Mouse (Mus musculus) c-Kit-negative CD71-positive TER-119-positive erythroid progenitor cells, embryonic 14.5 days (primary cell): ENCODE measurements around the gene Kif7.

Experiments
- DNase-seq: peaks from one replicate; pipeline ENCODE4 v3.0.0-alpha.2; 2013; ENCODE audit warnings: low read depth, low spot score

The Kif7 gene

DNA sequence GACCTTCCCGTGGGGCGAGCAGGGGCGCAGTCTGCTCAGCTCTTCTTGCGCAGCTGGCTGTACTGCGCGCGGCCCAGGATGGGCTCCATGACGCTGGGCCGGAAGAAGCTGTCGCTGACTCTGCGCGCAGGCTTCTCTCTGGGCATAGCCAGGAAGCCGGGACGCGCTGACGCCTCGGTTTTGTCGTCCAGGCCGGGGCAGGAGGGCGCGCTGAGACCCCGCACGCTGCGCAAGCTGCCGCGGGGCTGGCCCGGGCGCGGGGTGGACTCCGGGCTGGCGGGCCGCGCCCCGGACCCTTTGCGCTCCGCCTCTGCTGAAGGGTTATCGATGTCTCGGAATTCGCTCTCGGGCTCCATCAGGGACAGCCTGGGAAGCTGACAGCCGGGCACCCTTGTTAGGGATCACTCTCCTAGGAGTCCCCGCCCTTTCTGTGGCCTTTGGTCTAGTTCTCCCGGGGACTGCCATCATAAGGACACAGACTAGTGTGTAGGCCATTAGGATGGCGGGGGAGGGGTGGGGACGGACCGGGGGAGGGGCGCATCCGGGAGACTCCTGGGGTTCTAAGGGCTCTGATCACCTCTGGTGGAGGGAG is 6.0 kb upstream of the Kif7 start:
- no peak for DNase-seq

GRCm38 (mm10) chr7:79710831-79711230 is 4.7 kb downstream of the Kif7 start:
- DNase-seq, result no peak

- DNase-seq, result no peak
These were observed 5.4 kb downstream of the Kif7 start for GRCm38 (mm10) chr7:79710130-79710607.

- DNase-seq, result no peak
These were observed 10.3 kb downstream of the Kif7 start for GRCm38 (mm10) chr7:79705210-79705609.

DNA sequence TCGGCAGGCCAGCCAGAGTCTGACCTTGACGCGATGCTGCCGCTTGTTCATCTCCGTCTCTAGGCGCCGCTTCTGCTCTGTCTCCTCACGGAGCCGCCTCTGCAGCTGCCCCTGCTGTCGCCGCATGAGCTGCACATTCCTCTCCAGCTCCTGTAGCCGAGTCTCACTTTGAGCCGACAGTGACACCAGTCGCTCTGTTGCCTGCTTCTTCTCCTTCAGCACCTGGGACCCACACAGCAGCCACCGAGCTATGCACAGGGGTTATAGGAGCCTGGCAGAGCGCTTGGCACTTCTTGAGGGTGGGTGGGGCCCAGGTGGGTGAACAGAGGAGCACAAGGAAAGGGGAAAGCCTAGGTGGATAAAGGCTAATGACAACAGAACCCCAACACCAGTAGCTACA is 12.8 kb downstream of the Kif7 start:
- no peak for DNase-seq

DNA sequence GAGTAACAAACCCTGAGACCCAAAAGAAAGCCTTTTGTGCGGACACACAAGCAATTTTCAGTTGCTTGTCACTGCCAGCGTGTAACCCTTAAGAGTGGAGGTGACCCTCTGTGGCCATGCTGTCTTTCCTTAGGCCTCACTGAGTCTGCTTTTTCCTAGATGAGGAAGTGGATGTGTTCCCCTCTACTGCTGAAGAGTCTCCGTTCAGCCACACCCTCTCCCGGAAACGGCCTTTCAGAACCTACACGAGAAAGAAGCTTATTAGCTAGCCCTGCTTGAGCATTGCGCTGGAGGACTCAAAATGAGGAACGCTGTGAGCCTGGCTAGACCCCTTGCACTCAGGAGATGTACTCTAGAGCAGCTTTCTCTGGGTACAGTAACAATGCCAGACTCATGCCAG is 19.0 kb downstream of the Kif7 start:
- no peak for DNase-seq

GRCm38 (mm10) chr7:79680231-79680630 is 35.3 kb downstream of the Kif7 start:
- DNase-seq, result no peak

DNA sequence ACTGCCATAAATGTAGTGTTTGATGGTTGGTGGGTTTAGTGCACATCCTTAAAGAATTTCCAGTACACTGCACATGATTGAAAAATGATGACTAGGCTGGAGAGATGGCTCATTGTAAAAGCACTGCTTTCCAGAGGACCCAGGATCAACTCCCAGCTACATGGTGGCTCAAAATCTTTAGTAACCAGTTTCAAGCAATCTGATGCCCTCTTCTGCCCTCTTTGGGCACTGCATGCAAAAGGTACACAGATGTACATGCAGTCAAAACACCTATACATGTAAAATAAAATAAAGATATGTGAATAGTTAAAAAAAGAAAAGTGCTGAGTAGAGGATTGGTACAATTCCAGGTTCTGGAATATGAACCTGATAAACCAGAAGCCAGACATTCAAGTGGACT is 36.3 kb downstream of the Kif7 start:
- no peak for DNase-seq

- DNase-seq, result no peak
These were observed 44.5 kb downstream of the Kif7 start for GRCm38 (mm10) chr7:79670900-79671604.

GRCm38 (mm10) chr7:79666690-79667089 is 48.8 kb downstream of the Kif7 start:
- no peak for DNase-seq

GRCm38 (mm10) chr7:79661253-79661890 is 54.1 kb downstream of the Kif7 start:
- peak; percentile 5 for DNase-seq

DNA sequence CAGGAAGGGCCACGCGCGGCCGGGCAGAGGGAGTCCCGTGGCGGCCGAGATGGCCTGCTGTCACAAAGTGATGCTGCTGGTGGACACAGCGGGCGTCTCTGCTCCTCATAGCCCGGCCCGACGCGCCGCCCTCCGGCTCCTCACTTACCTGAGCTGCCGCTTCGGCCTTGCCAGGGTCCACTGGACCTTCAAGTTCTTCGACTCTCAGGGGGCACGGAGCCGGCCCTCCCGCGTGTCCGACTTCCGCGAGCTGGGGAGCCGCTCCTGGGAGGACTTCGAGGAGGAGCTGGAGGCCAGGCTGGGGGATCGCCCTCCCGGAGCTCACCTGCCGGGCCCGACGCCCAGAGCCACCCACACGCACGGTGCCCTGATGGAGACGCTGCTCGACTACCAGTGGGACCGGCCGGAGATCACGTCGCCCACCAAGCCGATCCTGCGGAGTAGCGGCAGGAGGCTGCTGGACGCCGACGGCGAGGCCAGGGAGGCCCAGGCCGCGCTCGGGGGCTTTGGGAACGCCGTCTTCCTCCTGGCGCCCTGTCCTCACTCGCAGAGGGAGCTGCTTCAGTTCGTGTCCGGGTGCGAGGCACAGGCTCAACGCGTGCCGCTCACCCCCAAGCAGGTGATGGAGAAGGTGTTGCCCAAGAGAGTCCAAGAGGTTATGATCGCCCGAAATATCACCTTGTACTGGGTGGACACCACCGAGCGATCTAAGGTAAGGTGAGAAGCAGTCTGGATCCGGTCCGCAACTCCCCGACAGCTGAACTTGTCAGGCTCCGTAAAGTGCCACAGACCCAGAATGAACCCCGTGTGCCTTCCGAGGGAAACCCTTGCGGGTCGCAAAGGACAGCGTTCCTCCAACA is 55.0 kb downstream of the Kif7 start:
- DNase-seq, result no peak

DNA sequence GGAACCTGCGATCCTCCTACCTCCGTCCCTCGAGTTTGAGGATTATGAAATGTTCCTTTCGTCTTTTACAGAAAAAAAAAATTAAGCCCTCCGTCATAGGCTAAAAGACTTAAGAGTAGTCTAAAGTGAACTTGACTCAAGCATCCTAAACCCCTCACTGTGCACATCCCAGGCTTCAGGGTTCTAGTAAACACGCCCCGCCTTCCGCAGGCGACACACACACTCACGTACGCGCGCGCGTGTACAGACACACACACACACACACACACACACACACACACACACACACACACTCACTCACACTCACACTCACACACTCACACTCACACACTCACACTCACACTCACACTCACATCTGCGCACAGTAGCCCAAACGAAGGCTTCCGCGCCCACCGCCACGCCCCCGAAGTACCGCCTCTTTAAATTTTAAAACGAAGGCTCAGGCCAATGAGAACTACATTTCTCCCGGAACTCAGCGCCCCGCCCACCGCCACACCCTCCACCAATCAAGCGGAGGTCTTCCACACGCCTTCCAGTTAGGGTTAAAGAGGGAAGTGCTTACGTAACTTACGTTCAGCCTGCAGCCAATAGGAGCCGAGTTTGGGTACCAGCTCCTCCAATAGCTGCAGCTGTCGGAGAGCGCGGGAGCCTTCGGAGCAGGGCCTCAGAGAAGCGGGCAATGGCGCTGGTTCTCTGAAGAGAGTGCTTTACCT is 55.8 kb downstream of the Kif7 start, which contains the start of gene Ticrr:
Gene Ticrr, plus strand, starts transcription at position 619 of the 713 bp plus-strand sequence.
- peak; percentile 96 for DNase-seq

GRCm38 (mm10) chr7:79654586-79654985 is 60.9 kb downstream of the Kif7 start:
- DNase-seq, result no peak

DNA sequence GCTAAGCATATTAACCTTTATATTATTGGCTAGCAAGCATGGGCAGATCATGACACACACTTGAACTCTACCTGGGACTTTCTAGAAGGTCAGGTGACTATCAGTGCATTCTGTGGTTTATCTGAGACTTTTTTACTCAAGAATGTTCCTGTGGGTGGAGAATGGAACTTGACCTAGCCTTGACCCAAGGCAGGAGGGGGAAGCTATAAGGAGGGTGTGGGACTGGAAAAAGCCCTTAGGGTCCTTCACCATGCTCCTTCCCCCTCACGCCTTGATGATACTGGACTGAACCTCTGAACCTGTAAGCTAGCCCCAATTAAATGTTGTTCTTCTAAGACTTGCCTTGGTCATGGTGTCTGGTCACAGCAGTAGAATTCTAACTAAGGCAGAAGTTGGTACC is 61.3 kb downstream of the Kif7 start:
- no peak for DNase-seq

GRCm38 (mm10) chr7:79649005-79649404 is 66.5 kb downstream of the Kif7 start:
- peak; percentile 26 for DNase-seq
